Mouse (Mus musculus) adrenal gland, postnatal 10 days (tissue): ENCODE data around the gene Lix1l. TPM values are rescaled to one million over a fixed set of nuclear protein-coding genes. Genes with fewer than 3 reads are reported as not detected.
A peak's percentile ranks its signal among the peaks of the same experiment; 100 is the strongest.

ENCODE experiments used
- DNase-seq: peaks from one replicate; pipeline ENCODE4 v3.0.0; 2021; ENCODE audit warnings: mixed read lengths
- total RNA-seq, 2 experiments: library from RNA; stranded (reverse); gene quantifications; 2 replicates each; pipeline ENCODE4 v1.2.3; 2021

The Lix1l gene
- total RNA-seq, 2 experiments from 2014 or later: 33.3 to 42.6 TPM

DNA sequence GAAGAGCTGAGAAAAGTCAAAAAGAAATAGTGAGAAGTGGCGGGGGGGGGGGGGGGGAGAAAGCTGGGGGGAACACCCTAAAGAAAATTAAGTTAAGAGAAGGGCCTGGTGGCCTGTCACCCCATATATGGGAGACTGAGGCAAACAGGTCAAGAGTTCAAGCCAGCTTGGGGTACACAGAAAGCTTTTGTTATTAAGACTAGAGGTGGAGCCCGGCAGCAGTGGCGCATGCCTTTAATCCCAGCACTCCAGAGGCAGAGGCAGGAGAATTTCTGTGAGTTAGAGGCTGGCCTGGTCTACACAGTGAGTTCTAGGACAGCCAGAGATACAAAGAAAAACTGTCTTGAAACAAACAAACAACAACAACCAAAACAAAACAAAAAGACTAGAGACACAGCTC lies 35.8 kb upstream of the Lix1l start:
- DNase-seq: peak; percentile 3

DNA sequence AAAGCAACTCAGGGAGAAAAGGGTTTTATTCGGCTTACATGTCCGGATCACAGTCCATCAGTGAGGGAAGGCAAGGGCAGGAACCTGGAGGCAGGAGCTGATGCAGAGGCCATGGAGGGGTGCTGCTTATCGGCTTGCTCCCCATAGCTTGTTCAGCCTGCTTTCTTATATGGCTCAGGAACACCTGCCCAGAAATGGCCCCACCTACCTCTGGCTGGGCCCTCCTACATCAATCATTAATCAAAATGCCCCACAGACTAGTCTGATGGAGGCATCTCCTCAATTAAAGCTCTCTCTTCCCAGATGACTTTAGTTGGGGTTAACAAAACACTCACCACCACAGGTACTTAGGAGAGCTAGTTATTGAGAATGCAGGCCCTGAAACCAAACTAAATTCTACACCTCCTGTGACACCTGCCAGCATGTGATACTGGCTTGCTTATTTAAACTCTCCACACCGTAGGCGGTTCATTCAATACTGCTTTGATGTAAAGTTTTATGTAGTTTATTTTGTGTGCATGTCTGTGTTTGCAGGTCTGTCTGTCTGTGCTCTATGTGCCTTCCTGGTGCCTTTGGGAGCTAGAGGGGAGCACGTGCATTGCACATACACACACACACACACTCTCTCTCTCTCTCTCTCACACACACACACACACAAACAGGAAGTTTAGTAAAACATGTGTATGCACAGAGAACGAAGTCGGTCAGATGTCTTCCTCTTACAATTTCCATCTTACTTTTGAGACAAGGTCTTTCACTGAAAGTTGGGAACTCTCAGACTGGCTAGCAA lies 34.1 kb upstream of the Lix1l start:
- DNase-seq: peak; percentile 9

DNA sequence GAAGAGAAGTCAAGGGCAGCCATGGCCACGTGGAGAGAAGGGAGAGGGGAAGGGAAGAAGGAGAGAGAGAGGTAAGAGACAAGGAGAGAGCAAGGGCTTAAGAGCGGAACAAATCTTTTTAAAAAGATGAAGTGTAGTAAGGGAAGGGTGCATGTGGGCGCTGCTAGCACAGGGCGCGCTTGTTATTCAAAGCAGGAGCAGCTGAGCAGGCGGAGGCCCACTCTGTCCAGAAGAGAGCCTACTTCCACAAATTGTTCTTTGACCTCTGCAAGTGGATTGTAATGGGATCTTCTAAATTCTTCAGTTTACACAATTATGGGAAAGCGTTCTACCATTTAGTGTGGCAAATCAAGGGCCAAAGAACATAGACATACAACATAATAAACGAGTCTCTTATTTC lies 32.3 kb upstream of the Lix1l start:
- DNase-seq: peak; percentile 9

DNA sequence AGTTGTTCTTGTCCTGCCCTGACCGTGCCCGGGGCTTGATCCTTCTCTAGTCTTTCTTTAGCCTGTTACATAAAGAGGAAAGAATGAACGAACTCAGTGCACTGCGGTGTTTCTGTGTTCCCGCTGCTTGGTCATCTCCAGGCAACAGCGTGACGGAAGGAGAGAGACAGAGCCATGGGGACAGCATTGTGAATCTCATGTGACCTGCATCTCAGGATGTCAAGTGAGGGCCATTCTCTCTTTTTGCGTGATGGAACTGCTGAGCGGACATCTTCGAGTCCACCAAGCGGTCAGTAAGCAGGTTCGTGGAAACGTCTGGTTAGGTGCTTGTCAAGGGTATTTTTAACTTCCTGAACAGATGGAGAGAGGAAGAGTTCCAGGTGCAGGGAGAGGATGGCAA lies 31.4 kb upstream of the Lix1l start:
- DNase-seq: peak; percentile 4

DNA sequence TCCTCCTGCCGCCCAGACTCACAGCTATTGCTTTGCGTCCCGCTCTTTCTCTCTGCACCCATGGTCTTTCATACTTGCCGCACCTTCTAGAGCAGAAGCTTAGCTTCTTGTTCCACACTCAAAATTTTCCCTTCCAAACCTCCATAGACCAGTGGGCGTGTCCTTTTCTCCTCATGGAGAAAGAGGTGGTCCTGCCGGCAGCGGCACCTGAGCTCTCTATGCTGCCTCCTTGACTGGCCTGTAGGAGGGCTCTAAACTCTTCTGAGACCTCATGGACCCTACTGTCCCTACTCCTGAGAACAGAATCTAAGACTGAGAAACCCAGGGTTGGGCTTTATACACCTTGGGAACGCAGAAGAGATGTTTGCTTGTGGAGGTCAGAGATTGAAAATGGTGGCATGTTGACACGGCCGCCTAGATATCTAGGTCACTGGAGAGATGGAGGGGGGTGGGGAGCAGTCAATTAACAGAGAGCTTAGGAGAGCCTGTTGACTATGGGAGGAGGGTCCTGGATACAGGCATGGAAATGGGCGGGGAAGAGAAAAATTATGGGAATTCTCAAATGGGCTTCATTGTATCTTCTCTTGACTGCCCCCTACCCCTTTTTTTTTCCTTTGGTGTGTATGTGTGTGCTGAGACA lies 30.9 kb upstream of the Lix1l start:
- DNase-seq: no peak

DNA sequence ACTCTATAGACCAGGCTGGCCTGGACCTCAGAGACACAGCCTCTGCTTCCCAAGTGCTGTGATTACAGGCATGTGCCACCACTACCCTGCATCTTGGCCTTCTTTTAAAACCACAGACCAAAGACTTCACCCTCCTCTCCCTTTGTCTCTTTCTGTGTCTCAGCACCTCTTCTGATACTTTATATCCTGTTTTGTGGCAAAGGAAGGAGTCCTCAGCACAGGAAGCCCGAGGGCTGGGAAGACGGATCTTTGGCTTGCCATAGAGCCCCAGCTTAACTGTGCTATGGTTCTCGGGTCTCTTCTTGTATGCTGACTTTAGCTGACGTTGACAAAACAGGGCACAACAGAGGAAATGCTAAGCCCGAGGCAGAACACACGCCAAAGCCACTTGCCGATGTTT lies 30.3 kb upstream of the Lix1l start:
- no peak for DNase-seq

DNA sequence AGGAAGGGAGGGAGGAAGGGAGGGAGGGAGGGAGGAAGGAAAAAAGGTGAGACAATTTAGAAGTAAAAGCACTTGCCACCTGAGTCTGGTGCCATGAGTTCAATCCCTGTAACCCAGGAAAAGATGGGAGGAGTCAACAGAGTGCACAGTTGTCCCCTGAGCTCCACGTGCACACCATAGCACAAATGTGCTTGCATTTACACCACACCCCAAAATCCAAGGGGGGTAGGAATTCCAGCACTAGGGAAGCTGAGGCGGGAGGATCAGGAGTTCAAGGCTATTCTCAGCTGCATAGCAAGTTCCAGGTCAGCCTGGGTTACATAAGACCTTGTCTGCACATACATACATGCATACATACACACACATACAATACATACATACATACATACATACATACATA lies 29.6 kb upstream of the Lix1l start:
- DNase-seq: no peak

DNA sequence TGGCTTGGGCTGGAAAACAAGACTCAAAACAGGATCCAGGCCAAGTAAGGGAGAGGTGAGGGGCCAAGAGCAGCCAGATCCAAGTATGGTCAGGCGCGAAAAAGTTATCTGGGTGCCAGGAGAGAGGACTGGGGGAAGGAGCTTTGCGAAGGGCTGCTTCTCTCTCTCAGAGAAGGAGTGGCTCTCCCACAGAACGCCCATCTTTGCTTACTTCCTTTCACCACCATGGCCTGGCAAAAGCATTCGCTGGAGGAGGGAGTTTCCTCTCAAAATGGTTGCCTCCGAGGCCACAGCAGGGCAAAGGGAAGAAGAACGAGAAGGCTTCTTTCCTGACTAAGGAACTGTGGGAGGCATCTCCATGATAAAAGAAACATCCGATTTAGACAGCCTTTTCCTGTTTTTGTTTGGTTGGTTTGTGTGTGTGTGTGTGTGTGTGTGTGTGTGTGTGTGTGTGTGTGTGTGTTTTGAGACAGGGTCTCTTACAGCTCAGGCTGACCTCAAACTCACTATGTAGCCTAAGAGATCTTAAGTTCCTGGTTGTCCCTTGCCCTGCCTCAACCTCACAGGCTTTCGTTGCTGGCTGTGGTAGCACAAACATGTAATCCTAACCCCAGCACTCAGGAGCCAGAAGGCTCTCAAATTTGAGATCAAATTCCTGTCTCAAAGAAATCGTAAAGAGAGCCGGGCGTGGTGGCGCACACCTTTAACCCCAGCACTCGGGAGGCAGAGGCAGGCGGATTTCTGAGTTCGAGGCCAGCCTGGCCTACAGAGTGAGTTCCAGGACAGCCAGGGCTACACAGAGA lies 28.9 kb upstream of the Lix1l start:
- peak; percentile 78 for DNase-seq

DNA sequence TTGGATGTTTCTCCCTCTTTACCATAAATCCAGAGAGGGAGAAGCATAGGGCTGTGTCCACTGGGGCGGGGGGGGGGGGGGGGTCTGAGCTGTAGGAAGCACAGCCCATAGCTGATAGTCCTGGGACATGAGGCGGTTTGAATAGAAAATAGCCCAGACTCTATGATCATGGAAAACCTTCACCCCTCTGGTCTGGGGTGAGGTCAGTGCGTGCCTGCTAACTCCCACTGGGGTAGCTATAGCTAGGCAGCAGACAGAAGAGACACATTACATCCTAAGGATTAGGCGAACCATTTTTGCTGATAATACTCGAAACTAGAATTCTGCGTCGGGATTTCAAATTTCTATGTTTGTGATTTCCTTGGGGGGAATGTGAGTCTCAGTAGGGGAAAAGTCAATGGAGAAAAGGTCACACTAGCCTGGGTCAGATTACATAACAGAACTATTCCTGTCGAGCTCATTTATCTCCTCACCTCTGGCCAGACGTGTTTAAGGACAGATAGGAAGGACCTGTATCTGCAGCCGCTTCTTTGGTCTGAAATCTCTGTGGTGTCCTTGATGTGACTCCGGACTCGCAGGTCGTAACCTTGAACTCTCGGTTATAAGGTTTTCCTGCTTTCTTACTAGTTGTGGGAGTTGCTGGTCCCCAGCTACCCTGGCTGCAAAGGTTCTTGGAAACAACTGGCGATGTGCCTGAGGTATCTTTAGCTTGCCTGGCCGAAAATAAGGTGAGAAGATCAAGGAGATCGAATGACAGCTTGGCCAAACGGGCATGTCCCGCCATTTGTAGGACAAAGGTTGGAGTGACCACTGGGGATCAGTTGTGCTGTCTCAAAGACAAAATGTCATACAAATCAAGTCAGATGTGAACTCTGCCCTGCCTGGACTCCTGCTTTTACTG lies 27.1 kb upstream of the Lix1l start:
- peak; percentile 72 for DNase-seq

DNA sequence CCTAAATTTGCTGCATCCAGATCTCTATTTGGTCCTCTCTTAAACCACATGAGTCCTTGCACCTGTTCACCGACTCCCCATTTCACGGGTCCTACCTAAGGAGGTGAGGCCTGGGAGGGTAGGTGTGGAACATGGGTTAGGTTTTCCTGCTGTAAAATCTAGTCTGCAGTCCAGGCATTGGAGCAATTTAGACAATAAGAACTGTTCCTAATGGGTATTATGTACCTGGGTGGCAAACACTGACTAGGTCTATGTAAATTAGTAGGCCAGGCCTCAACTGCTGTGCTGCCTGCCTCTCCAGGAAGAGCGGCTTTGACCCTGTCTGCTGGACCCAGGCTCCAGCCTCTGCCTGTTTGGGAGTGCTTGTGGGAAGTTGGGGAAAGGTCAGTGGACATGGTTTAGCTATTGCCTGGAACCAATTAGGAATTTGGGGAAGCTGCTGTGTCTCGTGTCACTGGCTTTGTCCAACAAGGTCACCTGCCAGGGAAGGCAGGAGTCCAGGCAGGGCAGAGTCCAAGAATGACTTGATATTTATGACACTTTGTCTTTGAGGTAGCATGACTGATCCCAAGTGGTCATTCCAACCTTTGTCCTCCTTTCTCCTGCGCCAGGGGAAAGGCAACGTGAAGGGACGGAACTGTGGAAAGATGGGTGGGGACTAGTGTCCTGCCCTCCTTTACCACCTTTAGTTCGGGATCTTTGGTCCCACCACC lies 25.5 kb upstream of the Lix1l start:
- peak; percentile 83 for DNase-seq

DNA sequence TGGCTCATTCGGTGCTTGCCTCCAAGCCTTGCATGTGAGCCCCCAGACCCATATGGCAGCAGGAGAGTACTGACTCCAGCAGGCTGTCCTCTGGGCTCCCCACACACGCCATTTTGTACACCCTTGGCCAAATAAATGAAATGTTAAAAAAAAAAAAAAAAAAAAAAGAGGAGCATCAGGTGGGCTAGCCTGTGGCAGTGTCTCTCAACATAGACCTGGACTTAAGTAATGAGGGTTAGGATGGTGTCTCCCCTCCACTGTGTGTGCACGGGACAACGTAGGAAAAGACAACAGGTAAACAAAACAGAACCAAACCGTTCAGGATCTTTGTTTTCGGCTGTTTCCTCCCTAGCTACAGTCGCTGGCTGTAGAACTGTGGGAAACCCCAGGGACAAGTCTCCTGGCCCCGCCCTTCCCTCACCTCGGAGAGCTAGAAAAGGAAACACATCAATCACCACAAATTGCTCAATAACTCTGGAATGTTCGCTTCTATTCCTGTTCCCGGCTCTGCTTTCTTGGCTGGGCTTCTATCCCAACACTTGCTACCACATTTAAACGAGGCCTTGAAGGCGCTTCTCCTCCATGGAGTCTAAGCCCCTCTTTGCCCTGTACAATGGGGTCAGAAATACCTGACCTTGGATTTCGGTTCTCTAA lies 24.8 kb upstream of the Lix1l start:
- peak; percentile 85 for DNase-seq

DNA sequence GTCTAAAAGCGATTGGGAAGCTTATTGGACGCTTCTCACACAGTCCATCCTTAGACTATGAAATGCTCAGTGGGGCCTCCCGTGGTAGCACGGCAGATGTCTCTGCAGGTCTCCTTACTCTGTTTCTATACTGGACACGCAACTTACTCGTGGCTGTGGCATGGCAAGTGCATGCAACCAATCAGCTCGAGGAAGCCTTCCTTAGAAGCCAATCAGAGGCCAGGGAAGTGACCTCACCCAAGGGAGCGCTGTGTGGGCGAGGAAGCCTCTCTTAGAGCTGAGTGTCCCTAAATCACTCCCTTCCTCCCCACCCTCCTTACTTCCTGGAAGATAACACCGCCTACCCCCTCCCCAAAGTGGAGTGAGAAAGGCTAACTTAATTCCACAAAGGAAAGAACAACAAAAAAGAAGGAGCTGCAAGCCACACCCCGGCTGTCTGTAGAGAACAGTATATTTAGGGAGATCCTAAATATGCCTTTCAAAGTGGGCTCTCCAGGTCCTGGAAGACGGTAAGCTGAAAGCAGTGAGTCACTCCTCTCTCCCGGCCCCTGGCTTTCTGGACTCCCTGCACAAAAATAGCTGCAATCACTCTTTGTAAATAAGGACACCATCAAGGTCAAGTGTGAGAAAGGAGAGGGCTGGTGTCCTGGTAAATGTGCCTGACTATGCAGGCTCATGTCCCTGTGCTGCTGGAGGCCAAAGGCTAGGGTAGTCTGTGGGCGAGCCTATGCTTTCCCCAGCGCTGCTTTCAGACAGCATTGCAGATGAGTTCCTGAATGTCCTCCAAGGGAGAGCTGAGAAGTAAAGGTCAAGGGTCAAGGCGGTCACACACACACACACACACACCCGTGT lies 24.0 kb upstream of the Lix1l start, which contains the start of gene Gm16253:
TSS of gene Gm16253 (plus strand) at position 295 of the 852 bp plus-strand sequence.
- DNase-seq: peak; percentile 92

DNA sequence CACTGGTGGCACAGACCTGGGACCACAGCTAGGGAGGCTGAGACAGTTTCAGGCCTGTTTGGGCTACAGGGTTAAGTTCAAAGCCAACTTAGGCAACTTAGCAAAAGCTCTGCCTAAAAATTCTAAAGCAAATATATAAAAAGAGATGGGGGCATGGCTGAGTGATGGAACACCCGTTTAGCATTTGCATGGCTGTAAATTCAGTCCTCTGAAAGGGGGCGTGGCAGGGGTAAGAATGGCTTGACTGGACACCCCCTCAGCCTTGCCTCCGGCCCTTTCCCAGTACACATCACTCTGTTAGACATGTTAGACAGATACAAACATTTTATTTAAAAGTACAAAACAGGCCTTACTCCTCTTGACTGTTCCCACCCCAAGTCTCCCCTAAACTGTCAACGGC lies 23.4 kb upstream of the Lix1l start:
- no peak for DNase-seq

DNA sequence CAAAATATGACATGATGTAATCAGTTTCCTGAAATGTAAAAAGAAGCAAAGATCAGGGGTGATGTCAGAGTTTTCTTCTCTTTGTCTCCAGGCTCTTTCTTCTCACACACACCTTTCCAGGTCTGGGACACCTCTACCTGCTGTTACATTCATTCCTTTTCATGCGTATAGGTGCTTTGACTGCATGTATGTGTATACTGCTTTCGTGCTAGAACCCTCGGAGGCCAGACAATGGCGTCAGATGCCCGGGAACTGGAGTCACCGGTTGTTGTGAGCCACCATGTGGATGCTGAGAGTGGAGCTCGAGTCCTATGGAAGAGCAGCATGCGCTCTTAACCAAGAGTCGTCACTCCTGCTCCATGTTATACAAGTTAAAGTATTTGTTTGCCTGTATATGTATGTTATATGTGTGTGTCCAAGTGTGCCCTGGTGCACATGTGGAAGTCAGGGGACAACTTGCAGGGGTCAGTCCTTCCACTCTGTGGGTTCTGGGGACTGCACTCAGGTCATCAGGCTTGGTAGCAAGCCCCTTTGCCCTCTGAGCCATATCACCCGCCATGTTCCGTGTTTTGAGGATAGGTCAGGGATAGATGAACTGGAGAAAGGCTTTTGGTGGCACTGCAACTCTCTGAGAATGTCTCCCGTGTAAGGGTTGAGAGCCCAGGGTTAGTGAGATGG lies 22.2 kb upstream of the Lix1l start:
- DNase-seq: no peak

DNA sequence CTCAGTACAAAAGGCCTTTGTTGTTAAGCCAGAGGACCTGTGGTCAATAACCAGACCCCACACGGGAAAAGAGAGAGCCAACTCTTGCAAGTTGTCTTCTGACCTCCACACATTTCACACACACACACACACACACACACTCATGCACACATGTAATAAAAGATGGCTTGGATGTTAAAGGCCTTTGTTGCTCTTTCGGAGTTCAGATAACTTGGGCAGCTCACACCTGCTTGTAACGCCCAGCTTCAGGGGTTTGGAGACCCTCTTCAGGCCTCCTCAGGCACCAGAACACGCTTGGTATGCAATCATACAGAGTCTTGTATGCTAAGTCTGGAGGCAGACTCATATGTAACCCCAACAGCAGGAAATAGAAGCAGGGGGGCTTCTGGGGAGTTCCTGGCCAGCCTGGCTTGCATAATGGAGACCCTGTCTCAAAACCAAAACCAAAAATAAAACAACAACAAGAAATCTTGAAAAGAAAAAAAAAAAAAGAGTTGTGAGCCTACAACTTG lies 21.7 kb upstream of the Lix1l start:
- DNase-seq: no peak

DNA sequence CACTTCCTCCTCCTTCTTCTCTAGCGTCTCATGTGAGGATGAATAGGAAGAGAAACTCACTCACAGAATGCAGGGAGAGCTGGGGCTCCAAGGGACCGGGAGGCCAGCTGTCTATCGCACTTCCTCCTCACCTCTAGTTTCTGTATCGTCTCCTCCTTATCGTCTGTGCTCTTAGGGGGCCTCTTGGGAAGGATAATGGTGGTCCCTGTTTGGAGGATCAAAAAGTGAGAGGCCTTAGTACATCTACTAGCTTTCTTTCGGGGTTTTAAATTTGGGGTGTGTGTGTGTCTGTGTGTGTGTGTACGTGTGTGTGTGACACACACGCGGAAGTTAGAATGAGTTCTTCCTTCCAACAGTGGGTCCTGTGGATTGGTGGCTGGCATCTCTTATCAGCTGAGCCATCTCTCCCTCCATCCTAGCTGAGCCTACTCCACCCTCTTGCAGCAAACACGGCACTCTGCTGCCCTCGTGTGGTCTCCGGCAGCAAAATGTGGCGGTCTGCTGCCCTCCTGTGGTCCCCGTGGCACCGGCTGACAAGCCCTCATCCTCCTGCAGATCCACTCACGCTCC lies 21.0 kb upstream of the Lix1l start:
- DNase-seq: peak; percentile 92

DNA sequence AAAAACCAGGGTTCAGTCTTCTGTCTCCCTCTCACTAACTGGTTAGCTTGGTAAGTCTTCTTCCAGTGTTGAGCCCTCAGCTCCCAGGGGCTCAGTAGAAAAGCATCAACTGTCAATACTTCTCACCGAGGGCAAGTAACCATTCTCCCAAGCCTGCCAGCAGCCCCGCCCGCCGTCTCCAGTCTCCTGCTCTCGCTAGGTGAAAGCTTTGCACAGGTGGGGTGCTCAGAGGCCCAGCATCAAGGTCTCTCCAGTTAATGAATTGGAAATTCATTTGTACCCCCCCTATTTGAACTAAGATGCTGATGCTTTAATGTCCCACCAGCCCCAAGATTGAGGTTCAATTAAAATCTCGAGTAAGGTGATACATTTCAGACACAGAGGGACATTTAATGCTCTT lies 19.8 kb upstream of the Lix1l start:
- DNase-seq: no peak

DNA sequence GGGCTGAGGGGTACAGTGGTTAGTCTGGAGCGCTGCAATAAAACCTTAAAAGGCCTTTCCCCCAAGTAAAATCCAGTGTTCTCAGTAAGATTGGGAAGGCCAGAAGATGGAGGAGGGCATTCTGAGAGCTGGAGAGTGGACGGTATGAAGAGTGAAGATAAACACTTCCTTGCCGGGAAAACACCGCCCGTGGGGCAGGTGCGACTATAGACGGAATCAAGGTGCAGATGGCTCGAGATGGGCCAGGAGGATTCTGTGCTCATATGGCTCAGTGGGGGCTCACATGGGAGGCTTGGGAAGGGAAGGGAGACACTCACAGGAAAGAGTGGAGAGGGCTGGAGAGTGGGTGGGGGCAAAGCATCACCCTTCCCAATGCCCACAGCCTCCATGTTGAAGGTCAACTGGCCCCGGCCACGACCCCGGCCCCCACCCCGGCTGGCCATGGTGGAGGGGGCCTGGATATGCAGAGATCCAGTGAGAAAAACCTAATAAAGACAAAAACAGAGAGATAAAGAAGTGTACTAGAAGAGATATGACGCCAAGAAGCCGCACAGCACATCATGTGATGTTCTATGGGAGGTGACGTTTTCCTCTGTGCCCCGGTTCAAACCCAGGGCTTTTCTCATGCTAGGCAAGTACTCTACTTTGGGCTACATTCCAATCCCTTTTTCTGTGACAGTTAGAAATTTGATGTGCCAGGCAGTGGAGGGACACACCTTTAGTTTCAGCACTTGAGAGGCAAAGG lies 19.0 kb upstream of the Lix1l start:
- no peak for DNase-seq
